Mouse (Mus musculus) neural tube, embryonic 13.5 days (tissue): ENCODE results near the gene Sept5. TPM values are rescaled to one million over a fixed set of nuclear protein-coding genes. Genes with fewer than 3 reads are reported as not detected.

Experiments
- ATAC-seq: fragments of 200-750 bp; cut with Nextera tagmentation; 2 replicates; pipeline ENCODE4 v1.8.0; 2017; ENCODE audit warnings: low read depth, mild to moderate bottlenecking, moderate TSS enrichment, moderate library complexity
- H3K27ac ChIP-seq: fragments of 300-500 bp; sonication (generic); replicated peaks from 2 replicates; pipeline ENCODE4 v1.5.1; 2015; ENCODE audit warnings: moderate library complexity, mild to moderate bottlenecking, inconsistent platforms
- H3K27me3 ChIP-seq: fragments of 300-500 bp; sonication (generic); 2 replicates; pipeline ENCODE4 v1.6.1; 2015; ENCODE audit warnings: mild to moderate bottlenecking, inconsistent platforms
- H3K36me3 ChIP-seq: fragments of 300-500 bp; sonication (generic); 2 replicates; pipeline ENCODE4 v1.6.1; 2015; ENCODE audit warnings: mild to moderate bottlenecking, inconsistent platforms
- H3K4me1 ChIP-seq: fragments of 300-500 bp; sonication (generic); replicated peaks from 2 replicates; pipeline ENCODE4 v1.6.1; 2015; ENCODE audit warnings: inconsistent platforms
- H3K4me2 ChIP-seq: fragments of 300-500 bp; sonication (generic); 2 replicates; pipeline ENCODE4 v1.6.1; 2015; ENCODE audit warnings: inconsistent platforms, mild to moderate bottlenecking, moderate library complexity
- H3K4me3 ChIP-seq: fragments of 300-500 bp; sonication (generic); 2 replicates; pipeline ENCODE4 v1.5.1; 2015; ENCODE audit warnings: mild to moderate bottlenecking, inconsistent platforms
- H3K9ac ChIP-seq: fragments of 300-500 bp; sonication (generic); 2 replicates; pipeline ENCODE4 v1.6.1; 2015; ENCODE audit warnings: moderate library complexity, mild to moderate bottlenecking, inconsistent platforms
- H3K9me3 ChIP-seq: fragments of 300-500 bp; sonication (generic); 2 replicates; pipeline ENCODE4 v1.6.1; 2016; ENCODE audit warnings: inconsistent platforms
- WGBS: fragments of 180-500 bp; shearing (Covaris S2); methylation state at CpG from one replicate; pipeline ENCODE4 v1.1.7; 2015; 5-methylcytosine and 5-hydroxymethylcytosine counted together
- polyA plus RNA-seq: library from polyadenylated mRNA; unstranded; fragments of >200 nt; fragmentation: Nextera tagmentation; extraction: Ambion mirVana; gene quantifications from 2 replicates; pipeline ENCODE4 v1.2.1, GENCODE M21; 2015

Gene Sept5
- polyA plus RNA-seq: 163 and 189 TPM in 2 replicates

DNA sequence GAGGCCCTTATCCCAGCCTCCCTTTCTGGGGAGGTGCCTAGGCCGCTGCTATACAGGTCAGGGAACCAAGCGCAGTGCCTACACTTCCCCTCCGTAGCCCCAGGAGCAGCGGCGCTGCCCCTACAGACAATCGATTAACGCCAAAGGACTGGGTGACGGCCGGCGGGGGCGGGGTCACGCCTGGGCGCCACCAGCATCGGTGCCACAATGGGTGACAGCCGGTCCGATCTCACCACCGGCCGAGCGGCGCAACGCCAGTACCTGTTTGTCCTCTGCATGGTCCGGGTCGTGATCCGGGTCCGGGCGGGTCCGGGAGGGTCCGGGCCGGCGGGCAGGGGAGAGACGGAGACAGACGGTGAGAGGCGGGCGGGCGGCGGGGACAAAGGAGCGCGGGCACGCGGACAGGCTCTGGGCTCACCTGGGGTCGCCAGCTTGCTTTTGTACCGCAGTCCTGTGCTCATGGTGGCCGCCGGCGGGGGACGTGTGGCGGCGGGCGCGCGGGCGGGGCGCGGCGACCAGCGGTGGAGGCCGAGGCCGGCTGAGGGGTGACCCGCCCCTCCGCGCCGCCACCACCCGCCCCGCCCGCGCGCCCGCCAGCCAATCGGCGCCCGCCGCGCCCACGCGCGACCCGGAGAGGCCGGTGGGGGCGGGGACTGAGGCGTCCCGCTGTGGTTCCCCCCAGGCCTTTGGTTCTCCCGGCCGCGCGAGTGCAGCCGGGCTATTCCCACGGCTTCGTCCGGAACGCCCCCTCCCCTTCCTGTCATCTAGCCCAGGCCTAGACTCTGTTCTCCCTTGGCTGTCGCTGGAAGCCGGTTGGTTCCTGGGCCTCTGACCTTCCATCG lies at the start of gene Sept5:
Sept5 (minus strand) TSS at position 565 of the 842 bp plus-strand sequence.
- Histone ChIP-seq H3K4me3 (peak within 1 kb of the TSS; percentile 81), H3K4me1 (peaks cover 44% of the 10 kb centered on the region), H3K27ac (peak within 1 kb of the TSS; percentile 93), H3K4me2 (peak within 1 kb of the TSS; percentile 94), H3K36me3 (peaks cover 13% of the 10 kb centered on the region), H3K9ac (peak within 1 kb of the TSS; percentile 96), H3K9me3 (no peaks in the 10 kb centered on the region), H3K27me3 (peaks cover 26% of the 10 kb centered on the region)
- under 1% methylated on average over 72 of the region's 93 CpGs for WGBS
- ATAC-seq: peak; percentile 49

DNA sequence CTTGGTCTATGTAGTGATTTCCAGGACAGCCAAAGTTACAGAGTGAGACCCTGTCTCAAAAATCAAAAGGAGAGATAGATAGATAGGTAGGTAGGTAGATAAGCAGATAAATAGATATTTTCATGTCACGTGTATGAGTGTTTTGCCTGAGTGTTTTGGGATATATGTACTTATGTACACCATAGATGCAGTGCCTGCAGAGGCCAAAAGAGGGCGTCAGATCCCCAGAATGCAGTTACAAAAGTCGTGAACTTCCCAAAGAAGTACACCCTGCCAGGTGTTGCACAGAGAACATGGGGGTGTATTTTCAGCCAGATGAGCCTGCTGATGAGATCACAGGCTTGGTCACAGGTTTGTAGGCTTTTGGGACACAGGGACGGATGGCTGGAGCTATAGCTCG lies 49.4 kb upstream of the Sept5 start:
- 56% methylated on average over 5 of the region's 5 CpGs for WGBS

DNA sequence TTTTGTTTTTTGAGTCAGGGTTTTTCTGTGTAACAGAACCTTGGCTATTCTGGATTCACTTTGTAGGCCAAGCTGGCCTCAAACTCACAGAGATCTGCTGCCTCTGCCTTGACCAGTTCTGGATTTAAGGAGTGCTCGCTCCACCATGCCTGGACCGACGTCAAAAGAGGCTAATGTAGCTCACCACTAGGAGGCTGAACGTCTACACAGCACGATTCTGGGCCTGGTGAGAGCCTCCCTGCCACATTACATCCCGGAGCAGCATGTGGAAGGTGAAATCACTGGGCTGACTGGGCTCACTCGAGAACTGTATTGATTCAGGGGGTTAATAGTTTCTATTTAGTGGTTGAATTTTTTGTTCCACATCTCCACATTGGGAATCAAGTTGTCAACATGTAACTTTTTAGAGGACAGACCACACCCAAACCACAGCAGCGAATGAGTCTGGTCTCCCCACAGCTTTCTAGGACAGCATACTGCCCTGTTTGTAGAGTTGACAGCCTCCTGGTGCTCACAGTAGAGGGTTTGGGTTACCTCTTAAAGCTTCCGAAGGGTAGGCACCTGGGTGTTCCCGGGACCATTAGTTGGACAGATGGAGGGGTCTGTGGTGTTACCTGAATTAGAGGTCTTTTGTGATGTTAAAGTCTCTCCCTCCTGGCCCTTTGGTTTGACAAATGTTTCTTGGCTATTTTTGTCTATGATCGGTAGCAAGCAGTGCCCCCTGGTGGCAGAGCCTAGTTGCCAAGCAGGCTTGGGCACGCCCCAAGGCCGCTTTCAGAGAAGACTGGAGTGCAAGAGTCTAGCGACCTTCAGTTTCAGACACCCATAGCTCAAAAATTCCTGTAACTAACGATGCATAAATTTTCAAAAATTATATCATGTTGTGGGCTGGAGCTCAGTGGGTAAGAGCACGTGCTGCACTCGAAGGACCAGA lies 48.3 kb upstream of the Sept5 start:
- no peak overlapping the region for H3K4me2 ChIP-seq
- H3K36me3 ChIP-seq: no peaks in the 10 kb centered on the region
- H3K9me3 ChIP-seq: no peaks in the 10 kb centered on the region
- 37% methylated on average over 17 of the region's 17 CpGs for WGBS
- no peaks in the 10 kb centered on the region for H3K4me1 ChIP-seq
- no peaks in the 10 kb centered on the region for H3K27me3 ChIP-seq
- H3K9ac ChIP-seq: no peak overlapping the region
- H3K27ac ChIP-seq: no peak overlapping the region
- H3K4me3 ChIP-seq: no peak overlapping the region
- ATAC-seq: no peak

More for the DNA sequence above, 49.4 kb upstream of the Sept5 start:
- no peak overlapping the region for H3K4me2 ChIP-seq
- H3K36me3 ChIP-seq: no peaks in the 10 kb centered on the region
- H3K4me3 ChIP-seq: no peak overlapping the region
- ATAC-seq: no peak
- peaks cover 6% of the 10 kb centered on the region; the same call in 1 of the 2 replicates for H3K4me1 ChIP-seq
- no peaks in the 10 kb centered on the region for H3K9me3 ChIP-seq
- H3K27me3 ChIP-seq: no peaks in the 10 kb centered on the region
- H3K27ac ChIP-seq: no peak overlapping the region
- H3K9ac ChIP-seq: no peak overlapping the region

DNA sequence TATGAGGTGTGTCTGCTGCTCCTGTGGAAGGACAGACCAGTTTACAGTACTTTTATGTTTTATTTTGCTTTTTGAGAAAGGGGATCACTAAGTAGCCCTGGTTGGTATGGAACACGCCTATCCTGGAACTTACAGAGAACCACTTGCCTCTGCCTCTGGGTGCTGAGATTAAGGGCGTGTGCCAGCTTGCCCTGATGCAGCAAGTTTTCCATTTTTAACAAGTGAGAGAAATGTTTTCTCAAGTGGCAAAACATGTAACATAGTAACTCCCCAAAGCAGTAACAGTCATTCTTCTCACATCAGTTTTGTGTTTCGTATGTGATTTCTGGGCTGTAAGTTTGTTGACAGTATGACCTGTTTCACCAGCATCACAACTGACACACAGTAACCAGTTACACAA lies 43.3 kb upstream of the Sept5 start:
- no peak overlapping the region for H3K4me2 ChIP-seq
- ATAC-seq: no peak
- no peak overlapping the region for H3K9ac ChIP-seq
- H3K27me3 ChIP-seq: no peaks in the 10 kb centered on the region
- no peaks in the 10 kb centered on the region for H3K4me1 ChIP-seq
- WGBS: 91% methylated on average over 3 of the region's 3 CpGs
- no peak overlapping the region for H3K4me3 ChIP-seq
- no peaks in the 10 kb centered on the region for H3K36me3 ChIP-seq
- no peak overlapping the region for H3K27ac ChIP-seq
- no peaks in the 10 kb centered on the region for H3K9me3 ChIP-seq

DNA sequence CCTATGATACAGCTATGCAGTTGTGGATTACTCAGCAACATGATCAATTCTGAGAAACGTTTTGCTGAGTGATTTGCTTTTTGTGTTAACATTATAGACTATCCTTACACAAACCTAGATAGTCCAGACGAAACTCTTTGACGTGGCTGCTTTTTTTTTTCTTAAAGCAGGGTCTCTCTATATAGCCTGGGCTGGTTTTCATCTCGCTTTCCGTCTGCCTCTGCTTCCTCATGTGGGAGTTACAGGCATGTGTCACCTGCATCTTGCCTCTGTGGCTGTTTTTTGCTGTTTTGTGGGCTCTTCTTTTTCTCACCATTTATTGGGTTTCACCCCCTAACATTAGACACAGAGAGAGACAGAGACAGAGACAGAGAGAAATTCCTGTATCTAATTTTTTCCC lies 42.3 kb upstream of the Sept5 start:
- H3K36me3 ChIP-seq: no peaks in the 10 kb centered on the region
- H3K9me3 ChIP-seq: no peaks in the 10 kb centered on the region
- no peak for ATAC-seq
- no peaks in the 10 kb centered on the region for H3K27me3 ChIP-seq
- no peak overlapping the region for H3K4me3 ChIP-seq
- no peak overlapping the region for H3K27ac ChIP-seq
- no peak overlapping the region for H3K9ac ChIP-seq
- WGBS: 72% methylated on average over 5 of the region's 5 CpGs
- H3K4me2 ChIP-seq: no peak overlapping the region
- no peaks in the 10 kb centered on the region for H3K4me1 ChIP-seq

DNA sequence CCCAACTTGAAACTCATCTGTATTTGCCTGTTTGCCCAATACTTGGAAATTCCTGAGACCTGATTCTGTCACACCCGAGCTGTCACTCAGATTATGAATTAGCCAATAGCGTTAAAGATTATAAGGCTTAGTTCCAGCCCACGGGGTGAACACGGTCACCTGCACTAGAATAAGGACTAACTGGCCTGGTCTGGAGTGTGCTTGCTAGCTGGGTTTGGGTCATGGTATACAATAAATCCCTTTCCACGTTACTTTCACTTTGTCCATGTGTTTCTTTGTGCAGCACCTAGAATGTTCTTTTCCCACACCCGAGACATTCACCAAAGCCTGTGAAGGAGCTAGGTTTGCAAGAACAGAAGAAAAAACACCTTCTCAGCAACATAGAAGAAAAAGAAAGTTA lies 40.2 kb upstream of the Sept5 start:
- Histone ChIP-seq H3K4me3 (no peak overlapping the region), H3K4me1 (no peaks in the 10 kb centered on the region), H3K4me2 (no peak overlapping the region), H3K27me3 (no peaks in the 10 kb centered on the region), H3K27ac (no peak overlapping the region), H3K36me3 (no peaks in the 10 kb centered on the region), H3K9ac (no peak overlapping the region), H3K9me3 (no peaks in the 10 kb centered on the region)
- 84% methylated on average over 6 of the region's 6 CpGs for WGBS
- ATAC-seq: no peak

DNA sequence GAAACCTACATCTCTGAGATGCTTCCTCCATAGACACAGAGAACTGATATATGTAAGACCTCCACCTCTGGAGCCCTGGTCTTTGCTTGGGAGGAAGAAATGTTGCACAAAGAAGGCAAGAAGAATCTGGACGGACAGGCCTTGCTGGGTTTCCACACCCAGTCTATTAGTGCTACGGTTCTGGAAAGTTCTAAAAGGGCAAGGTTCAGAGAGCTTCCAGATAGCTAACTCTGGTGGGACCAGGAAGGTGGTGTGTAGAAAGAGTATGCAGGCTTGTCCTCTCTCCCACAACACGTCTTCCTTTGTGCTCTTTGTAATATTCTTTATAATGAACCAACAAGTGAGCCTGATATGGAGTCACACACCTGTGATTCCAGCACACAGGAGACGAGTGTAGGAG lies 28.8 kb upstream of the Sept5 start:
- Histone ChIP-seq H3K9me3 (peaks cover 5% of the 10 kb centered on the region; the same call in 1 of the 2 replicates), H3K27me3 (no peaks in the 10 kb centered on the region), H3K4me3 (no peak overlapping the region), H3K36me3 (no peaks in the 10 kb centered on the region), H3K9ac (no peak overlapping the region), H3K4me1 (no peaks in the 10 kb centered on the region), H3K4me2 (no peak overlapping the region), H3K27ac (no peak overlapping the region)
- WGBS: 84% methylated on average over 4 of the region's 4 CpGs
- ATAC-seq: no peak

DNA sequence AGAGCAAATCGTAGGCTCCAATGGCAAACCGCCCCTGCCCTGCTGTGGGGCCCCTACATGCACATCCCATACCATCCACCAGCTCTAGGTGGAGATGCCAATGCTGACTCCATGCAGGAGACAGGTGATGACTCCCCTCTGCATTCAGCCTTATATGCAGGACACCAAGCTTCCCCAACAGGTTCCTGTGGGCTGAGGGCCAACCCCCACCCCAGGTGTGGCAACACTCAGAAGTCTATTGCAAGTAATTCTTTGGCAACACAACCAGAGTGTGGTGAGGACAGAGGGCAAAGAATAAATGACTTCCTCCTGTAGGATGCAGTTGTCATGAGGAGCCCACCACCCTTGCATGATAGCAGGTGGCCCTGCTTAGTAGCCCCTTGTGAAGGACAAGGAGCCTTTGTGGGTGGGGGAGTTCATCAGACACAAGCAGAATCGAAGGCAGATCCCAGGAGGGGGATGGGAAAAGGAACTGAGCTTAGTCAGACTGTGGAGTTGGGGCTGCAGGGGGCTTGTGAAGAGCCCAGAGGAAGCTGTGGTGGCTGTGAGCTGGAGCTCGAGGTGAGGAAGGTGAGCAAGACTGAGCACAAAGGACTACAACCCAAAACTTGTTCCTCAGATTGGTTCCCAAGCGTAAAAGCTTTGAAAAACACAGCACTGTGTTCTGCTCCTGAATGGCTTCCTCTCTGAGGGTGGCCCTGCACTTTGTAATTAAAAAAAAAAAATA lies 25.8 kb upstream of the Sept5 start:
- Histone ChIP-seq H3K27ac (no peak overlapping the region), H3K4me1 (no peaks in the 10 kb centered on the region), H3K27me3 (no peaks in the 10 kb centered on the region), H3K9me3 (peaks cover 5% of the 10 kb centered on the region; the same call in 1 of the 2 replicates), H3K9ac (no peak overlapping the region), H3K4me2 (no peak overlapping the region), H3K4me3 (no peak overlapping the region), H3K36me3 (no peaks in the 10 kb centered on the region)
- ATAC-seq: no peak
- 56% methylated on average over 5 of the region's 5 CpGs for WGBS

DNA sequence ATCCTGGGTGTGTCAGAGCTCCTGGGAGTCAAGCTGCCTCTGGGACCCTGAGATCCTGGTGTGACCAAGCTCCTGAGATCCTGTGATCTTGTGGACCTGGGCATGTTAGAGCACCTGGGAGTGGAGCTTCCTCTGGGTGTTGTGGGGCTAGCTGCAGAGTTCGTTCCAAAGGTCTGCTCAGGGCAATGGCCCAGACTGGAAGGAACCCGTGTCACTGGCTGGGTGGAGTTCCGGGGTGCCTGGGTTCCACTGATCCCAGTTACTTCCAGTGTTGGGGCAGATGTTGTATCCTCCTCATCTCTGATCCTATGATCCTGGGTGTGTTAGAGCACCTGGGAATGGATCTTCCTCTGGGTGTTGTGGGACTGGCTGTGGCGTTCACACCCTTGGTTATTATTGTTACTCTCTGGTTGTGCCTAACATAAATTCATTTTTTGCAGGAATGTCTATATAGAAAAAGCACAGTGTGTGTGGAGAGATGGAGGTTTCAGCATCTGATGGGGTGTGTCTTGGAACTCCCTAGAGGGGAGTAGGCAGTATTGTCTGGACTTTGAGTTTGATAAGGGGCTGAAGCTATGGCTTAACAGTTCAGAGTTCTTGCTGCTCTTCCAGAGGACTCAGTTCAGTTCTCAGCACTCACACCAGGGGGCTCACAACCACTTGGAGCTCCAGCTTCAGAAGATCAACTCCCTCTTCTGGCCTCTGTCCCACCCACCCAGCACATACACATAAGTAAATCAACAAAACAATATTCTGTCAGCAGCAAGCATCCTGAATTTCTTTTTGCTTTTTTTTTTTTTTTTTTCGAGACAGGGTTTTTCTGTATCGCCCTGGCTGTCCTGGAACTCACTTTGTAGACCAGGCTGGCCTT lies 23.8 kb upstream of the Sept5 start:
- ATAC-seq: no peak
- H3K9me3 ChIP-seq: no peaks in the 10 kb centered on the region
- H3K4me1 ChIP-seq: no peaks in the 10 kb centered on the region
- H3K27me3 ChIP-seq: no peaks in the 10 kb centered on the region
- H3K36me3 ChIP-seq: no peaks in the 10 kb centered on the region
- 87% methylated on average over 6 of the region's 6 CpGs for WGBS
- H3K27ac ChIP-seq: no peak overlapping the region
- H3K4me3 ChIP-seq: no peak overlapping the region
- no peak overlapping the region for H3K9ac ChIP-seq
- no peak overlapping the region for H3K4me2 ChIP-seq

DNA sequence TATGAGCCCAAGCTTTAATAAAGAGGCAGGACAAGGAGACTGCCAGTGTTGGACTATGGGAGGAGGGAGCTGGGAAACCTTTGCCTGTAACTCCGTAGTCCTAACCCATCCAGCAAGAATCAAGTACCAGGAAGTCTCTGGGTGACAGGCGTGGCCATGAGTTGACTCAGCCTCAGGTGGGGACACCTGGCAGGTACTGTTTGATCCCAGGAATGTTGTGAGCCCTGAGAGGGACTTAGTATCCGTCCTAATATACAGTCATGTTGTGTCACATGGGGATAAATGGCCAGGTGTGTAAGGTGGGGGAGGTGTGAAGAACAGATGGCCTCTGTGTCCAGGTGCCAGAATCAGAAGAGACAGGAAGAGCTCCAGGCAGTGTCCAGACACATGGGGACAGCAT lies 19.4 kb upstream of the Sept5 start:
- Histone ChIP-seq H3K9ac (no peak overlapping the region), H3K27ac (no peak overlapping the region), H3K4me1 (no peaks in the 10 kb centered on the region), H3K4me2 (no peak overlapping the region), H3K36me3 (no peaks in the 10 kb centered on the region), H3K9me3 (no peaks in the 10 kb centered on the region), H3K27me3 (no peaks in the 10 kb centered on the region), H3K4me3 (no peak overlapping the region)
- ATAC-seq: no peak
- 73% methylated on average over 3 of the region's 3 CpGs for WGBS

DNA sequence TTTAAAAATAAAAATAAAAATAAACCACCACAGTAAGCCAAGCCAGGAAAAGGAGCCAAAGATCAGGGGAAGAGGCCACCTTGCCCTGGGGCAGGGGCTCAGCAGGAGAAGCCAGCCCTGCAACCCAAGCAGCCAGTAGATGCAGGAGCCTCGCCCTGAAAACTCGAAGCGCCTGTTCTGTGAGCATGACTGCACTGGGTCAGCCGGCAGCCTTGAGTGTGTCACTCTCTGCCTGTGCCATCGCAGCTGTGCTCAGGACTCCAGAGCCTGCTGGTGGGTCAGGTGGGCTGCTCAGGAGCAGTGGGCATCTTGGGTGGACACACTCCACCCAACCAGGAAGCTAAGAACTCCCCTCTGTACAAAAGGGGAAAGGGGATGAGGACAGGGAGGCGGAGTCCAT lies 15.6 kb upstream of the Sept5 start:
- ATAC-seq: no peak
- WGBS: 81% methylated on average over 6 of the region's 6 CpGs
- Histone ChIP-seq H3K9ac (no peak overlapping the region), H3K4me1 (no peaks in the 10 kb centered on the region), H3K4me2 (no peak overlapping the region), H3K27ac (no peak overlapping the region), H3K27me3 (no peaks in the 10 kb centered on the region), H3K4me3 (no peak overlapping the region), H3K9me3 (no peaks in the 10 kb centered on the region), H3K36me3 (no peaks in the 10 kb centered on the region)
